17 mouse cellular contexts compared by ENCODE assay signal in genomic region chr16:45789311-45789710, GRCm38 (mm10).
"Had no signal": no experiment of that assay in that cellular context is flagged by ENCODE, and none has a peak within 500 bp of the region (broad histone marks: within the 10 kb centered on the region; RNA-seq: fewer than 3 reads in every experiment).

No protein-coding gene starts in this region.

- DNase-seq: liver; liver, embryonic 13.5 days; liver, postnatal 0 days; lung, embryonic 14.5 days; midbrain, embryonic 14.5 days; right cerebral cortex, postnatal 14 days; thymus, adult 2 months; thymus, postnatal 25 days; thymus, postnatal 4 days had no signal

- H3K4me3 ChIP-seq: liver, embryonic 13.5 days; liver, embryonic 15.5 days; megakaryocyte, embryonic 14.5 days; midbrain, embryonic 12.5 days; neural tube, embryonic 12.5 days; stomach, embryonic 15.5 days had no signal

- H3K4me1 ChIP-seq: liver, embryonic 13.5 days; liver, embryonic 15.5 days; midbrain, embryonic 12.5 days; neural tube, embryonic 12.5 days; stomach, embryonic 15.5 days had no signal

- H3K9ac ChIP-seq: liver, embryonic 13.5 days; liver, embryonic 15.5 days; liver, postnatal 0 days; lung, embryonic 14.5 days; midbrain, embryonic 12.5 days; neural tube, embryonic 12.5 days; stomach, embryonic 15.5 days had no signal

- H3K9me3 ChIP-seq: liver, embryonic 13.5 days; liver, embryonic 15.5 days; megakaryocyte, embryonic 14.5 days; midbrain, embryonic 12.5 days; neural tube, embryonic 12.5 days; stomach, embryonic 15.5 days had no signal

- H3K27me3 ChIP-seq: liver, embryonic 13.5 days; liver, embryonic 15.5 days; megakaryocyte, embryonic 14.5 days; midbrain, embryonic 12.5 days; neural tube, embryonic 12.5 days; stomach, embryonic 15.5 days had no signal

- ATAC-seq: liver, postnatal 0 days had no signal

- H3K27ac ChIP-seq: liver, embryonic 13.5 days; liver, embryonic 15.5 days; macrophage; midbrain, embryonic 12.5 days; neural tube, embryonic 12.5 days; stomach, embryonic 15.5 days; stomach, postnatal 0 days had no signal

- H3K36me3 ChIP-seq: stomach, embryonic 15.5 days had no signal

- H3K4me2 ChIP-seq: liver, embryonic 11.5 days; liver, embryonic 13.5 days; liver, embryonic 15.5 days; lung, embryonic 14.5 days; midbrain, embryonic 12.5 days; neural tube, embryonic 12.5 days; stomach, embryonic 15.5 days had no signal
